In genomic region chr15:96551569-96552380, GRCm38 (mm10) we compare ENCODE assay signal across 8 mouse cellular contexts.
DNase-seq lines count a peak whose midpoint lies in the region; ATAC-seq and TF ChIP-seq lines count a peak whose summit lies in the region.

No protein-coding gene starts in this region.

- 71% methylated on average over 9 of the region's 9 CpGs for WGBS in forebrain, embryonic 10.5 days
- WGBS in lung, embryonic 14.5 days = 55% methylated on average over 9 of the region's 9 CpGs

- H3K9me3 ChIP-seq in forebrain, embryonic 10.5 days = no peaks in the 10 kb centered on the region
- no peaks in the 10 kb centered on the region for H3K9me3 ChIP-seq in lung, embryonic 14.5 days (ENCODE audit: low read depth, low read length)

- no peaks in the 10 kb centered on the region for H3K27me3 ChIP-seq in forebrain, embryonic 10.5 days (ENCODE audit: poor library complexity, severe bottlenecking)
- H3K27me3 ChIP-seq in lung, embryonic 14.5 days (ENCODE audit: insufficient read depth, low read length) = no peaks in the 10 kb centered on the region

- H3K4me1 ChIP-seq in forebrain, embryonic 10.5 days = peaks cover 14% of the 10 kb centered on the region
- no peaks in the 10 kb centered on the region for H3K4me1 ChIP-seq in lung, embryonic 14.5 days (ENCODE audit: insufficient read depth)

- no peak overlapping the region for H3K9ac ChIP-seq in lung, embryonic 14.5 days

- peak; percentile 93 to 96 for ATAC-seq in hematopoietic stem cell, adult 5-6 weeks (replicated peaks in 1 of 2; ENCODE audit: insufficient read depth in 1 of 2, low FRiP score in 2 of 2, low TSS enrichment in 1 of 2, low read depth in 1 of 2, poor library complexity in 2 of 2, severe bottlenecking in 2 of 2)
- ATAC-seq in lung, embryonic 14.5 days (ENCODE audit: insufficient read depth) = peak; percentile 88

- H3K4me3 ChIP-seq in forebrain, embryonic 10.5 days = no peak overlapping the region
- H3K4me3 ChIP-seq in lung, embryonic 14.5 days (ENCODE audit: low read depth, low read length) = no peak overlapping the region

- H3K27ac ChIP-seq in forebrain, embryonic 10.5 days = no peak overlapping the region
- no peak overlapping the region for H3K27ac ChIP-seq in lung, embryonic 14.5 days (ENCODE audit: low read depth)

- DNase-seq in gastrocnemius, adult 18-20 months (ENCODE audit: low spot score) = peak; percentile 76
- no peak for DNase-seq in gastrocnemius, adult 8-10 months (ENCODE audit: low spot score in 2 of 2)
- peak; percentile 70 for DNase-seq in c-Kit-positive CD71-negative TER-119-negative erythroid progenitor cells, embryonic 14.5 days (ENCODE audit: low read depth)
- peak; percentile 46 for DNase-seq in forebrain, embryonic 10.5 days (ENCODE audit: extremely low spot score, low spot score)
- DNase-seq in layer of hippocampus, adult 18-20 months (ENCODE audit: low spot score in 2 of 2) = peak; percentile 50 to 85
- DNase-seq in lung, embryonic 14.5 days = peak; percentile 94
- DNase-seq in retina, postnatal 1 day = peak; percentile 87

- peak; percentile 96 for TF ChIP-seq CTCF in lung, embryonic 14.5 days (IDR thresholded peaks at IDR 0.05; ENCODE audit: low read depth)

- H3K36me3 ChIP-seq in forebrain, embryonic 10.5 days (replicated peaks) = no peaks in the 10 kb centered on the region
- H3K36me3 ChIP-seq in lung, embryonic 14.5 days (ENCODE audit: insufficient read depth) = no peaks in the 10 kb centered on the region

- H3K4me2 ChIP-seq in lung, embryonic 14.5 days = no peak overlapping the region

Comparison
In these comparisons a context has a peak if more than half of its experiments do, and no peak if none do; other contexts are left out.
1. DNase-seq: peak in gastrocnemius, adult 18-20 months (single experiment), c-Kit-positive CD71-negative TER-119-negative erythroid progenitor cells, embryonic 14.5 days (single experiment), forebrain, embryonic 10.5 days (single experiment), layer of hippocampus, adult 18-20 months (2 of 2), lung, embryonic 14.5 days (single experiment) and retina, postnatal 1 day (single experiment); none in gastrocnemius, adult 8-10 months (0 of 2).